Mouse (Mus musculus) liver (tissue): ENCODE data around the gene 2300009A05Rik.

Source experiments
- DNase-seq: peaks from one replicate; pipeline ENCODE4 v3.0.0-alpha.2; 2020; ENCODE audit warnings: mixed read lengths

Gene 2300009A05Rik

DNA sequence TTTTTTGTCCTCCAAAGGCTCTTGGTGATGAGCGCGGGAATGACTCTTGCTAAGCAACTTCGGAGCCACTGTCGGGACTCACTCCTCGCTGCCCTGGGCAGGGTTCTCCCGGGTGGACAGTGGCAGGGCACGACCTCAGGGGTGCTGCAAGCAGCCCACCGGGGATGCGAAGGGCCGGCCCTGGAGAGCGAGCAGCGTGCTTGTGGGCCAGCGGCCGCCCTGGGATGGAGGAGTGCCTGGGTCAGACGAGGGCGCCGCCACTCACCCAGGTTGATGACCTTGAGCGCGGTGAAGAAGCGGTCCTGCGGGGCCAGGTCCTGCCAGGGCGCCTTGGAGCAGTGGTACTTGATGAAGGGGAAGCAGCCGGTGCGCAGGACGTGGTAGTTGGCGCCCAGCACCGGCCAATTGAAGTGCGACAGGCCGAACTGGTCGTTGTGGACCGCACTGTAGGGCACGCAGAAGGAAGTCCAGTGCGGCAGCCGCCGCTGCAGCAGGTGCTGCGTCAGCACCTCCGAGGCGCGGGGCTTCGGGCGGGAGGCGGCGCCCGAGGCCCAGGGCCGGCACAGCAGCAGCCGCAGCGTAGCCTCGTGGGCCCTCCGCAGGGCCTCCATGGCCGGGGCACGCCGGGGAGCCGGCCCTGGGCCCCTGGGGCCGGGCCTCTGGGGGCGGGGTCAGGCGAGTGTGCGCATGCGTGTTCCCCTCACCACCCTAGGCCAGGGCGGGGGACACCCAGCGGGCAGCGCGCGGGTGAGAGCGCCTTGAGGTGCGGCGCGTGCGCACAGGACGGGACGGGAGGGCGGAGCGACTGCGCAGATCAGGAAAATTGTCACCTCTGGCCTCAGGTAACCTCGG is at the start of gene 2300009A05Rik:
Gene 2300009A05Rik (minus strand): TSS at position 636 of the 852 bp plus-strand sequence.
- DNase-seq: peak; percentile 98

GRCm38 (mm10) chr9:63443695-63444094 is 44.6 kb upstream of the 2300009A05Rik start:
- DNase-seq: no peak

- DNase-seq: no peak
Observed at GRCm38 (mm10) chr9:63430652-63431051, 31.6 kb upstream of the 2300009A05Rik start.

- no peak for DNase-seq
Observed at GRCm38 (mm10) chr9:63421096-63421736, 22.2 kb upstream of the 2300009A05Rik start.

DNA sequence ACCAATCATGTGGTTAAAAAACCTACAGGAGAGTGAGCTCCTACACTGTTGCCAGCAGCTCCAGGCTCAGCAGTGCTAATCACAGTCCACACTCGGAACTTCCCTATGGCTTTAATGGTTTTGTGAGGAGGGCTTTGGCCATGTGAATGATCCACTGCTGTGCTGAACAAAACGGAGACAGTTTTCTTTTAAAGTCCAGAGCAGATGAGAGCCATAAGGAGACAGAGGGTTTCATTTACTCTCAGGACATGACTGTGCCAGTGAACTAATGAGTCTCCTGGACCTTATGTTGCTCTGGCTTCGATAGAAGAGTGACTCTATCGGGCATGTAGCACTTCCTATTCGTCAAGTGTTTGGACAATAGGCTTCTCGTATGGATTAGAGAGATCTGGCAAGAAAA is 21.4 kb upstream of the 2300009A05Rik start:
- DNase-seq: no peak

DNA sequence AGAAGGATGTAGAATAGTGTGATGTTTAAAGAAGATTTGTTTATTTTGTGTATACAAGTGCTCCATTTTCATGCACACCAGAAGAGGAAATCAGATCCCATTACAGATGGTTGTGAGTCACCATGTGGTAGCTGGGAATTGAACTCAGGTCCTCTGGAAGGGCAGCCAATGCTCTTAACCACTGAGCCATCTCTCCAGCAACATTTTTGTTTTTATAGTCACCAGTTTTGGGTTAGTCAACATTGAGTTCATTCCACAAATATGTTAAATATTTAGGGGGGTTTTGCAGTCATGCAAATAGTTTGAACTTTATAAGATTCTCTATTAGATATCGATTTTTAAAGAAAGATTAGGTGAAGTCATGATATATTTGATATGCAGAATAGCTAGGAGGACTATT is 1.1 kb upstream of the 2300009A05Rik start:
- no peak for DNase-seq

GRCm38 (mm10) chr9:63399463-63399815 is 393 bp upstream of the 2300009A05Rik start:
- no peak for DNase-seq

DNA sequence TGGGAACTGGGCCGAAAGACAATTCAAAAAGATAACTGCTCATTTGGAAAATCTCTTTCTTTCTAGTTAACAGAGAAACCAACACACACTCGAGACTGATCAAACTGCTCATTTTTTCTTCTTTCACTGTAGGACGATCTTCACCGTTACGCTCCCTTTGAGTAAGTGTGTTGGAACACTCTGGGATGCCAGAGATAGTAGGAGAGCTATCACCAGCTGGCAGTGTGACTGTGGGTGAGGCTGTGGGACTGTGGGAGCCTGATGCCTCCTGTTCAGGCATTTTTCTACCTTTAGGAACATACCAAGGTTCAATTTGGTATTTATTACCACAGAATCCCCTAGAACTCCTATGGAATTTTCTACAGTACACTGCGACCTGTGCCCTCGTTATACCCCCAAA is 3.4 kb downstream of the 2300009A05Rik start:
- no peak for DNase-seq

DNA sequence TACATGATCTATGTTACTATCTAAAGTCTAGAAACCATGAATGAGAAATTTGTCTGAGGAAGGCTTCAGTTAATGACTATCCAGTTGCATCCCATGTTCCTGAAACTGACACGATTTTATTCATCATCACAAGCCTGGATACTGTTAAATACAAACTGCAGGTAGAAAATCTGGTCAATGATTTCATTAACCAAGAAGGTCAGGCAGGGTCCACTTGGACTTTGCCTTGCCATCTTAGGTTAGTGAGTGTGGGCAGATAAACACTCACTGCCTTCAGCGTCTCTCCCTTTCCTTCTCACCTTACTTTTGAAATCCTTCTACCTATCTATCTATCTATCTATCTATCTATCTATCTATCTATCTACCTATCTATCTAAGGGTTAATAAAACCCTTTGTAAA is 7.7 kb downstream of the 2300009A05Rik start:
- DNase-seq: no peak

DNA sequence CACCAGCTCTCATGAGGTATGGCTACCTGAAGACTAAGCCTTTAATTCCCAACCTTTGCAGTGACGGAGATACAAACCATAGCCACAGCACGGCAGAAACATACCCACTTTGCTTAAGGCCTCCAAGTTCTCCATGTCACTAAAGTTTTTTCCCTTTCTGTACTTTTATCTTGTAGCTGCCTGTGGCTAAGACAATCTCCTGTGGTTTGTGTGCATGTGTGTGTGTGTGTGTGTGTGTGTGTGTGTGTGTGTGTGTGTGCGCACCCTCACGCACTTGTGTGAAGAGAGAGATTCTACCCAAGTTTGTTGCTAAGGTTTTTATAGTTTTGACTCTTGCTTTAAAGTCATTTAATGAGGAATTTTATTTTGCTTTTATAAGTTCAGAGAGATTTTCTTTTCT is 16.3 kb downstream of the 2300009A05Rik start:
- DNase-seq: no peak

DNA sequence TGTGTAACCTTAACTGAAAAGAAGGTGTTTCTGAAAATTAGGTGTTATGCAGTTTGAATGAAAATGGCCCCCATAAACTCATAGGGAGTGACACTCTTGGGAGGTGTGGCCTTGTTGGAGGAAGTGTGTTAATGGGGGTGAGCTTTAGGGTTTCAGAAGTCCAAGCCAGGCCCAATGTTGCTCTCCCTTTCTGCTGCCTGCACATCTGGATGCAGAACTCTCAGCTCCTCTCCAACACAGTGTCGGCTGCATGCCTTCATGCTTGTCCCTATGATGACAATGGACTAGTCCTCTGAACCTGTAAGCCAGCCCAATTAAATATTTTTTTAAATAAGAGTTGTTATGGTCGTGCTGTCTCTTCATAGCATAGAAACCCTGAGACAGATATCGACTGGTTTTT is 18.7 kb downstream of the 2300009A05Rik start:
- DNase-seq: no peak

GRCm38 (mm10) chr9:63378174-63378573 is 20.9 kb downstream of the 2300009A05Rik start:
- no peak for DNase-seq

DNA sequence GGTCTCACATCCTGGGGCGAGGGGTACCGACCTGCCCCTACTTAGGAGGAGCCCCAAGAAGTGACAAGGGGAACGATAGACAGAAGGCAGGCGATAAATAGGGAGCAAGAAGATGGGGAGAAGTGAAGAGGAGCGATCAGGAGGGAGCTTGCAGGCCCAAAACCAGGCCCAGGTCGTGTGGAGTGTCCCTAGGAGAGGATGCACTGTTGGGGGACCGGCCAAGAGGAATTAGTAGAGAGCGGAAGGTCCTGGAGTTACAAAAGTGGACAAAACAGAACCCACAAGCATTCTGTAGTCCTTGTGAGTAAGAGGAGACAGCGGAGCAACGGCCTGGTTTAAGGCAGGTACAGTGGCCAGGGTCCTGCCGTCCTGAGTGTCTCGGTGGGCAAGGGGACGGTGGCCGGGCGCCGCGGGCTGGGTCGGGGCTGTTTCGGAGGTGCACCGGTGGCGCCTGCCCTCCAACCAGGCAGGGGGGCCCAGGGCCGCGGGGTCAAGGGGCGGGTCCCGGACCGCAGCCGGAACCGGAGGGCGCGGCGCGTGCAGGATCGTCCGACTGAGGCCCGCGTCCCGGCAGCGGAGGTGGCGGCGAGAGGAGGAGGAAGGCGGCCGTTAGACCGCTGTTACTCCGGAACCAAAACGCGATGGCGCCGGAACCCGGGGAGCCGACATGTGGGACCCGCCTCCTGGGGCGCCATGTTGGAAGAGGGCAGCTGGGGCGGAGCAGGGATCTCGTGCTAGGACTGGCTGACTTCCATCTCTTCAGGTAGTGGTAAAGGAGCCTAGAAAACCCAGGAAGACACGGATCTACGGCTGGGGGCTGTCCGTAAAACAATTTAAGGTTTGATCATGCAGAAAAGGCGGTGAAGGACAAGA is 21.5 kb downstream of the 2300009A05Rik start, which contains the start of gene Map2k5:
Gene Map2k5 (minus strand): TSS at position 633 of the 873 bp plus-strand sequence.
- peak; percentile 93 for DNase-seq

GRCm38 (mm10) chr9:63373315-63373714 is 25.7 kb downstream of the 2300009A05Rik start:
- DNase-seq: no peak

DNA sequence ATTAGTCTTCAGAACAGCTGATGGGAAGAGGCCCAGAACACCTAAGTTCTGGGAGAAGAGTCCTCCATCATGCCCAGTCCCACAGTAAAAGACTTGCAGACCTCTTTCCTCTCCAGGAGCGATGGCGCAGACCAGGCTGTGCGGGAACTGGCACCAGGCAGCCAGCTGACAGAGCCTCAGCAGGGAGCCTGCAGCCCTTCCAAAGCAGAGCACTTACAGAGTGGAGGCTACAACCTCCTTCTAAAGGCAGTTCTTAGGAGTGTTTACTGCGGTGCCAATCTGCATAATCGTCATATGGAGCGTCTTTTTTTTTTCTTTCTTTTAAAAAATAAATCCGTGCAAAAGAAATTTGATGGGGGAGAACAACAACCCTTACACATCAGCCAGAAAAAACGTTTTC is 26.5 kb downstream of the 2300009A05Rik start:
- no peak for DNase-seq

- no peak for DNase-seq
Observed at GRCm38 (mm10) chr9:63360410-63360809, 38.6 kb downstream of the 2300009A05Rik start.

DNA sequence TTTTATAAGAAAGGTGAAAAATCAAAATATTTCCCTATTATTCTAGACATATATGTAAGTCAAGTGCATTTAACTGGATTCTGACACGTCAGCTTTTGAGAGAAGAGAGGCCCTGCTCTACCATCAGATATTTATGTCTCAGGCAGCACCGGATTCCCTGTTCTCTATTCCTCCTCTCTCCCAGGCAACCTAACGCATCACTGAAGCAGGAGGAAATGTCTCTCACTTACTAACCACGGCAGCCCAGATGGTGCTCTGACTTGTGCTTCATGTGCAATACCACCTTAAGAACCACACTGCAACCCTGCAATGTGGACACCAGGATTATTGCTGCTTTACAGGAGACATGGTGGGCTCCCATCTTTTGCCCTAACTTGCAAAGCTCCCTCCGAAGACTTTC is 40.0 kb downstream of the 2300009A05Rik start:
- DNase-seq: no peak

GRCm38 (mm10) chr9:63356721-63357120 is 42.3 kb downstream of the 2300009A05Rik start:
- DNase-seq: no peak

GRCm38 (mm10) chr9:63356278-63356677 is 42.8 kb downstream of the 2300009A05Rik start:
- DNase-seq: no peak

DNA sequence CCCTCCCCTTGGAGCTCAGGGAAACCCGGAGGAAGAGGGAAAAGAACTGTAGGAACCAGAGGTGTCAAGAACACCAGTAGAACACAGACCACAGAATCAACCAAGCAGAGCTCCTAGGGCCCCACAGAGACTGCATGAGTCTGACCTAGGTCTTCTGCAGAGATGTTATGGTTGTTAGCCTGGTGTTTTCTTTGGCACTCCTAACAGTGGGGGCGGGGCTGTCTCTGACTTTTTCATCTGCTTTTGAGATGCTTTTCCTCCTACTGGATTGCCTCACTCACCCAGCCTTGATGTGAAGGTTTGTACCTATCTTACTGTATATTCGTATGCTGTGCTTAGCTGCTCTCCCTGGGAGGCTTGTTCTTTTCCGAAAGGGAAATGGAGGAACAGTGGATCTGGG is 44.9 kb downstream of the 2300009A05Rik start:
- DNase-seq: no peak

- no peak for DNase-seq
Observed at GRCm38 (mm10) chr9:63350030-63350429, 49.0 kb downstream of the 2300009A05Rik start.

DNA sequence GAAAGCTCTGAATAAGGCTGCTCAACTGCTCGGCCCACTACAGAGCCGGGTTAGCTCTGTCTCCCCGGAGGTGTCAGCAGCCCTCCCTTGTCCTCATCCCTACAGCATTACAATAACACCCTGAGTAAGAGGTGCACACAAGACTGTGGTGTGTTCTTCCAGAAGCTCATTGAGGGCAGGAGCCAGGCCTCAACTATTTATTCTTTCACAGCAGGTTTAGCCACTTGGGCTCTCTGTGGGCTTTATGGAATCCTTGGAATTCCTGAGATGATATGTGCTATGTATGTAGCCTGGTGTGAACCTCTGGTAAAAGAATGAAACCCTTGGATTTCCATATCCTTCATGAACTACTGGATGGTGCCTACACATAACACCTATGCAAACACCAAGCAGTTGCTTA is 49.8 kb downstream of the 2300009A05Rik start:
- DNase-seq: no peak

- no peak for DNase-seq
Observed at GRCm38 (mm10) chr9:63348146-63348545, 50.9 kb downstream of the 2300009A05Rik start.
